Mouse (Mus musculus) stomach, embryonic 16.5 days (tissue): ENCODE data around the gene Tsga10ip. TPM values are rescaled to one million over a fixed set of nuclear protein-coding genes. Genes with fewer than 3 reads are reported as not detected.

Experiments used
- ATAC-seq: fragments of 200-750 bp; cut with Nextera tagmentation; 2 replicates; pipeline ENCODE4 v1.8.0; 2017; ENCODE audit warnings: moderate number of reproducible peaks, moderate TSS enrichment; ENCODE audit not compliant: insufficient read depth, low FRiP score
- H3K27ac ChIP-seq: fragments of 300-500 bp; sonication (generic); 2 replicates; pipeline ENCODE4 v1.5.1; 2014; ENCODE audit warnings: low read length
- H3K27me3 ChIP-seq: fragments of 300-500 bp; sonication (generic); 2 replicates; pipeline ENCODE4 v1.6.1; 2014; ENCODE audit warnings: low read length, control low read depth, mixed read lengths; ENCODE audit not compliant: control insufficient read depth, insufficient read depth
- H3K36me3 ChIP-seq: fragments of 300-500 bp; sonication (generic); 2 replicates; pipeline ENCODE4 v1.6.1; 2014; ENCODE audit warnings: low read length; ENCODE audit not compliant: control insufficient read depth, insufficient read depth
- H3K4me1 ChIP-seq: fragments of 300-500 bp; sonication (generic); 2 replicates; pipeline ENCODE4 v1.6.1; 2014; ENCODE audit warnings: low read length, control low read depth, mixed read lengths; ENCODE audit not compliant: control insufficient read depth, insufficient read depth
- H3K4me2 ChIP-seq: fragments of 300-500 bp; sonication (generic); 2 replicates; pipeline ENCODE4 v1.6.1; 2014; ENCODE audit warnings: low read depth, low read length, mixed read lengths
- H3K4me3 ChIP-seq: fragments of 300-500 bp; sonication (generic); replicated peaks from 2 replicates; pipeline ENCODE4 v1.5.1; 2014; ENCODE audit warnings: mild to moderate bottlenecking, low read length
- H3K9ac ChIP-seq: fragments of 300-500 bp; sonication (generic); 2 replicates; pipeline ENCODE4 v1.6.1; 2014; ENCODE audit warnings: low read length
- H3K9me3 ChIP-seq: fragments of 300-500 bp; sonication (generic); replicated peaks from 2 replicates; pipeline ENCODE4 v1.6.1; 2016; ENCODE audit warnings: low read length, control low read depth; ENCODE audit not compliant: control insufficient read depth
- WGBS: fragments of 180-500 bp; shearing (Covaris S2); extraction: QIAGEN DNeasy Blood & Tissue Kit; methylation state at CpG from one replicate; pipeline ENCODE4 v1.1.7; 2014; 5-methylcytosine and 5-hydroxymethylcytosine counted together
- polyA plus RNA-seq: library from polyadenylated mRNA; unstranded; fragments of >200 nt; fragmentation: Nextera tagmentation; extraction: Ambion mirVana; gene quantifications from 2 replicates; pipeline ENCODE4 v1.2.1, GENCODE M21; 2015

Tsga10ip gene
- polyA plus RNA-seq, 1 experiment from 2014 or later, result 8.9 TPM

- no peaks in the 10 kb centered on the region for H3K36me3 ChIP-seq
- no peaks in the 10 kb centered on the region for H3K9me3 ChIP-seq
- peak overlapping the region; percentile 42 for H3K4me3 ChIP-seq
- peak overlapping the region; percentile 68 for H3K9ac ChIP-seq
- peak overlapping the region; percentile 71 for H3K4me2 ChIP-seq
- no peaks in the 10 kb centered on the region for H3K27me3 ChIP-seq
- peak; percentile 71 for ATAC-seq
- 4% methylated on average over 16 of the region's 16 CpGs for WGBS
- H3K27ac ChIP-seq, result peak overlapping the region; percentile 72
- peaks cover 16% of the 10 kb centered on the region for H3K4me1 ChIP-seq
These were observed 30.9 kb upstream of the Tsga10ip start for GRCm38 (mm10) chr19:5432992-5433852.

DNA sequence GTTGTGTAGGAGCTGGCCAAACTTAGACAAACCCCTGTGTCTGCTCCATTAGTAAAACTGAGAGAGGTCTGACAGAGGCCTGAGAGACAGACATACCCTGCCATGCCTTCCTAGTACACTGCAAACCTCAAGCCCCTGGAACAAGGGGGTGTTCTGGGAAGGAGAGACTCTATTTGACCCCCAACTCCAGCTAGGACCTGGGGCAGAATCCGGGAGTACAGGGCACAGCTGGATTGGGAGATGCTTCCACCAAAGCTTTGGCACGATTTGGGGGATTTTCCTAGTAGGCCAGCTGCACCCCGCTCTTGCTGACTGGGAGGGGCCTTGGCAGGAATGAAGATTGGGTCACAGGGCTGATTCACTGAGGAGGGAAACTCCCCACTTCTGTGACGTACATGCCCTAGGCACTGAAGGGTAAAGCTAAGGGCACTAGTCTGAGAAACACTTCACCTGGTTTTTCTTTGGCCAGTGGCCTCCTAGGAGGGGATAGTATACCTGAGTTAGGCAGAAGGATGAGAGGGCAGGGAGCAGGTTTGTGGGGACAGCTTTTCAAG, 29.7 kb upstream of the Tsga10ip start:
- Histone ChIP-seq H3K27ac (no peak overlapping the region), H3K4me3 (no peak overlapping the region), H3K36me3 (no peaks in the 10 kb centered on the region), H3K27me3 (no peaks in the 10 kb centered on the region), H3K9ac (no peak overlapping the region), H3K9me3 (no peaks in the 10 kb centered on the region), H3K4me1 (peaks cover 19% of the 10 kb centered on the region), H3K4me2 (no peak overlapping the region)
- 70% methylated on average over 4 of the region's 4 CpGs for WGBS
- ATAC-seq, result no peak

GRCm38 (mm10) chr19:5430408-5430807, 28.1 kb upstream of the Tsga10ip start:
- WGBS, result 83% methylated on average over 1 of the region's 1 CpGs
- no peak overlapping the region for H3K27ac ChIP-seq
- H3K4me3 ChIP-seq, result no peak overlapping the region
- H3K27me3 ChIP-seq, result no peaks in the 10 kb centered on the region
- H3K4me1 ChIP-seq, result peaks cover 32% of the 10 kb centered on the region
- H3K4me2 ChIP-seq, result no peak overlapping the region
- no peaks in the 10 kb centered on the region for H3K9me3 ChIP-seq
- ATAC-seq, result no peak
- H3K36me3 ChIP-seq, result no peaks in the 10 kb centered on the region
- no peak overlapping the region for H3K9ac ChIP-seq

GRCm38 (mm10) chr19:5429806-5430205, 27.5 kb upstream of the Tsga10ip start:
- H3K9me3 ChIP-seq, result no peaks in the 10 kb centered on the region
- H3K4me3 ChIP-seq, result no peak overlapping the region
- WGBS, result 57% methylated on average over 8 of the region's 8 CpGs
- H3K4me1 ChIP-seq, result peaks cover 32% of the 10 kb centered on the region
- H3K9ac ChIP-seq, result no peak overlapping the region
- no peak for ATAC-seq
- no peaks in the 10 kb centered on the region for H3K36me3 ChIP-seq
- no peak overlapping the region for H3K27ac ChIP-seq
- H3K4me2 ChIP-seq, result no peak overlapping the region
- no peaks in the 10 kb centered on the region for H3K27me3 ChIP-seq

GRCm38 (mm10) chr19:5429219-5429618, 26.9 kb upstream of the Tsga10ip start:
- H3K9ac ChIP-seq, result no peak overlapping the region
- no peaks in the 10 kb centered on the region for H3K27me3 ChIP-seq
- H3K4me3 ChIP-seq, result no peak overlapping the region
- no peak overlapping the region for H3K27ac ChIP-seq
- H3K4me2 ChIP-seq, result no peak overlapping the region
- H3K4me1 ChIP-seq, result peaks cover 31% of the 10 kb centered on the region
- no peaks in the 10 kb centered on the region for H3K9me3 ChIP-seq
- H3K36me3 ChIP-seq, result no peaks in the 10 kb centered on the region
- WGBS, result 75% methylated on average over 4 of the region's 4 CpGs
- ATAC-seq, result no peak

DNA sequence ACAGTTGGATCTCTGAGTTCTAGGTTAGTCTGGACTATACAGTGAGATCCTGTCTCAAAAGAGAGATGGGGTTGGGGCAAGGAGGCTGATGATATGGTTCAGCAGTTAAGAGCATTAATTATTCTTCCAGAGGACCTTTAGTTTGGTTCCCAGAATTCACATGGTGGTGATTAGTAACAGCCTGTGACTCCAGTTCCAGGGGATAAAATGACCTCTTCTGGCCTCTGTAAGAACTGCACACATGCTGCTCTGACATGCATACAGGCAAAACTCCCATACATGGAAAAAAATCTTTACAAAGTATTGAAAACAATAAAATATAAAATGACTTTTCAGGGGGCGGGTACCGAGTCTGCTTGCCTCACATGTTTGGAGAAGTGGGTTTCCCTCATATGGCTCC, 25.8 kb upstream of the Tsga10ip start:
- Histone ChIP-seq H3K27ac (no peak overlapping the region), H3K36me3 (no peaks in the 10 kb centered on the region), H3K9ac (no peak overlapping the region), H3K4me3 (no peak overlapping the region), H3K9me3 (no peaks in the 10 kb centered on the region), H3K4me1 (peaks cover 30% of the 10 kb centered on the region), H3K4me2 (no peak overlapping the region), H3K27me3 (no peaks in the 10 kb centered on the region)
- WGBS, result 83% methylated on average over 2 of the region's 2 CpGs
- ATAC-seq, result no peak

DNA sequence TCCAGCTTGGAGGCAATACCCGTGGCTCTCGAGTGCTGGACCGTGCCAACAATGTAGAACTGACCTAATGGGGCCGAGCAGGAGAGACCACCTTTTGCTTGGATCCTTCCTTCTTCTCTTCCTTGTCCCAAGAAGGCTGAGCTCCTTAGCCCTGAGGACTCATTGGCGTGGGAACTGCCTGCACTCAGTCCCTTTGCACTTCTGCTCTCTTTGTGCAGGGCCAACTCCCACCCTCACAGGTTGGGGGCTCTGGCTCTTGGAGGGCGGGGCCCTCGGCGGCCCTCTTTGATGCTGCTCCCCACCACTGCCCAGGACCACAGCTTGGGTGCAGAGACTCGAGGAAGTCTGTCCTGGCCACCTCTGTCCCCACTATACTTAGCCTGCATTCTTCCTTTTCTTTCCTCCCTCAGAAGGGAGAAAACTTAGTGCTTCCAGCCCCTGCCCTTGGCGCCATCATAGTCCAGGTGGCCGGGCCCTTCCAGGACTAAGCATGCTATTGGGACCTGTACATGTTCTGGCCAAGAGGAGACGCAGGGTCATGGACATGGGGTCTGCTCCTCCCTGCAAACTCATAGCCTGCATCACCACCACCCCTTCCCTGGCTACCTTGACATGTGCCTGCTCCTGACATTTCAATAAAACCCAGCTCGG, 24.4 kb upstream of the Tsga10ip start:
- 85% methylated on average over 13 of the region's 13 CpGs for WGBS
- Histone ChIP-seq H3K9me3 (no peaks in the 10 kb centered on the region), H3K27me3 (no peaks in the 10 kb centered on the region), H3K4me2 (no peak overlapping the region), H3K9ac (peak overlapping the region; percentile 47; the same call in 1 of the 2 replicates), H3K27ac (no peak overlapping the region), H3K36me3 (no peaks in the 10 kb centered on the region), H3K4me3 (no peak overlapping the region), H3K4me1 (peaks cover 25% of the 10 kb centered on the region)
- ATAC-seq, result no peak

DNA sequence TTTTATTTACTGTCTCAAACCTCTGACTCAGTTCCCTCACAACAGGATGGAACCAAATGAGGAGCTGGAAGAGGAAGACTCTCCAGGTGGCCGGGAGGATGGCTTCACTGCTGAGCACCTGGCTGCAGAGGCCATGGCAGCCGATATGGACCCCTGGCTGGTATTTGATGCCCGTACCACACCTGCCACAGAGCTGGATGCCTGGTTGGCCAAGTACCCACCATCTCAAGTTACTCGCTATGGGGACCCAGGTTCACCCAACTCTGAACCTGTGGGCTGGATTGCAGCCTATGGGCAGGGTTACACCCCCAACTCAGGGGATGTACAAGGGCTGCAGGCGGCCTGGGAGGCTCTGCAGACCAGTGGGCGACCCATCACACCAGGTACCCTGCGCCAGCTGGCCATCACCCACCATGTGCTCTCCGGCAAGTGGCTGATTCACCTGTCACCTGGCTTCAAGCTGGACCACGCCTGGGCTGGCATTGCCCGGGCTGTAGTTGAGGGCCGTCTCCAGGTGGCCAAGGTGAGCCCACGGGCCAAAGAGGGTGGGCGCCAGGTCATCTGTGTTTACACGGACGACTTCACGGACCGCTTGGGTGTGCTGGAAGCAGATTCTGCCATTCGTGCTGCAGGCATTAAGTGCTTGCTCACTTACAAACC, 23.7 kb upstream of the Tsga10ip start:
- WGBS, result 82% methylated on average over 18 of the region's 18 CpGs
- no peak for ATAC-seq
- peak overlapping the region; percentile 74 for H3K4me2 ChIP-seq
- no peaks in the 10 kb centered on the region for H3K9me3 ChIP-seq
- peak overlapping the region; percentile 72 for H3K4me3 ChIP-seq
- no peaks in the 10 kb centered on the region for H3K27me3 ChIP-seq
- H3K36me3 ChIP-seq, result no peaks in the 10 kb centered on the region
- peak overlapping the region; percentile 92 for H3K9ac ChIP-seq
- peak overlapping the region; percentile 74 for H3K27ac ChIP-seq
- peaks cover 25% of the 10 kb centered on the region for H3K4me1 ChIP-seq
